Mouse (Mus musculus): ENCODE measurements around the gene Krtap19-5. TPM values are rescaled to one million over a fixed set of nuclear protein-coding genes. Genes with fewer than 3 reads are reported as not detected.

The Krtap19-5 gene
- polyA plus RNA-seq (2015; fragmentation: Nextera tagmentation; extraction: Ambion mirVana): not detected in 2 replicates

DNA sequence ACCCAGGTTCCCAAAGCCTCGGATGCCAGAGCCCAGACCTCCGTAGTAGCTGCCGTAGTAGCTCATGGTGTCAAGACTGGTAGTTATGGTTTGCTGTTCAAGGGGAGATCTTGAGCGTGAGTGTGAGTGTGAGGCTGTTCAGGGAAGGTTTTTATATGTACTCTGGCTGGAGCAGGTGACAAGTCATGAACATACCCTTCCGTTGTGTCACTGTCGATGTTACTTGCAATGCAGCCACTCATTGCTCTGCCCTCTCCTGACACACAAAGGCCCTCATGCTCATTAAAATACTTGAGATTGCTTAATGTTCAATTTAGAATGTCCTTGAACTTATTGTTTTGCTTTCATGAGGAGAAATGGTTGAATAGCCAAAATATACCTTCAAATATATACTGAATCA is at the start of gene Krtap19-5:
TSS of gene Krtap19-5 (minus strand) at position 101 of the 400 bp plus-strand sequence.
- Histone ChIP-seq H3K27me3 (ENCODE audit: control insufficient read depth, insufficient read depth, low read length) (no peaks in the 10 kb centered on the region), H3K36me3 (ENCODE audit: control insufficient read depth, insufficient read depth) (no peaks in the 10 kb centered on the region), H3K9me3 (replicated peaks; ENCODE audit: control insufficient read depth, low read length) (no peaks in the 10 kb centered on the region), H3K9ac (ENCODE audit: low read length) (no peak within 1 kb of the TSS), H3K4me2 (ENCODE audit: low read depth, low read length) (no peak within 1 kb of the TSS), H3K27ac (ENCODE audit: low read length) (no peak within 1 kb of the TSS), H3K4me3 (ENCODE audit: low read length) (no peak within 1 kb of the TSS), H3K4me1 (ENCODE audit: control insufficient read depth, insufficient read depth, low read length) (no peaks in the 10 kb centered on the region)
- WGBS: 80% methylated on average over 6 of the region's 6 CpGs
- ATAC-seq (replicated peaks; ENCODE audit: extremely low read depth, insufficient read depth, low FRiP score): no peak

- no peak for ATAC-seq (replicated peaks; ENCODE audit: extremely low read depth, insufficient read depth, low FRiP score)
- 81% methylated on average over 6 of the region's 6 CpGs for WGBS
- Histone ChIP-seq H3K9ac (ENCODE audit: low read length) (no peak overlapping the region), H3K9me3 (replicated peaks; ENCODE audit: control insufficient read depth, low read length) (no peaks in the 10 kb centered on the region), H3K36me3 (ENCODE audit: control insufficient read depth, insufficient read depth) (no peaks in the 10 kb centered on the region), H3K27me3 (ENCODE audit: control insufficient read depth, insufficient read depth, low read length) (no peaks in the 10 kb centered on the region), H3K27ac (ENCODE audit: low read length) (no peak overlapping the region), H3K4me1 (ENCODE audit: control insufficient read depth, insufficient read depth, low read length) (no peaks in the 10 kb centered on the region), H3K4me3 (ENCODE audit: low read length) (no peak overlapping the region), H3K4me2 (ENCODE audit: low read depth, low read length) (no peak overlapping the region)
Measured at GRCm38 (mm10) chr16:88941106-88941505, 44.8 kb upstream of the Krtap19-5 start.

DNA sequence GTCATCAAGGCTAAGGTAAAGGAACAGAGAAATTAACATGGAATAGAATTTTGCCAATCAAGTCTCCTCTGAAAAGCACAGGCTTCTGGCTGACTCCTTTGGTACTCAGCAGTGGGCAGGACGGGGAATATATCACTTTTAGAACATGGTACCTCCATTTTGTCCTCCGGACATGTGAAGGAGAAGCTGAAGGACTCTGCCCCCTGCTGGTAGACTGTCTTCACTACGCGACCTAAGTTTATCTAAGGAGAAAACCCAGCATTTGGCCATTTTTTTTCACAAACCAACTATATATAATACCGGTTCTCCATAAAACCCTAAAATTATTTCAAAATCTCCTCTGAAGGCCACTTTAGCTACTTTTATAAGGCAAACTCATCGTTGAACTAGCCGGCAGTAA is 42.0 kb upstream of the Krtap19-5 start:
- H3K4me2 ChIP-seq (ENCODE audit: low read depth, low read length): no peak overlapping the region
- H3K27me3 ChIP-seq (ENCODE audit: control insufficient read depth, insufficient read depth, low read length): no peaks in the 10 kb centered on the region
- H3K9me3 ChIP-seq (replicated peaks; ENCODE audit: control insufficient read depth, low read length): no peaks in the 10 kb centered on the region
- no peak overlapping the region for H3K9ac ChIP-seq (ENCODE audit: low read length)
- H3K4me1 ChIP-seq (ENCODE audit: control insufficient read depth, insufficient read depth, low read length): no peaks in the 10 kb centered on the region
- no peak overlapping the region for H3K4me3 ChIP-seq (ENCODE audit: low read length)
- no peak for ATAC-seq (replicated peaks; ENCODE audit: extremely low read depth, insufficient read depth, low FRiP score)
- 72% methylated on average over 7 of the region's 7 CpGs for WGBS
- no peaks in the 10 kb centered on the region for H3K36me3 ChIP-seq (ENCODE audit: control insufficient read depth, insufficient read depth)
- H3K27ac ChIP-seq (ENCODE audit: low read length): no peak overlapping the region

- no peak within 1 kb of the TSS for H3K4me3 ChIP-seq (ENCODE audit: low read length)
- 76% methylated on average over 3 of the region's 3 CpGs for WGBS
- no peak for ATAC-seq (replicated peaks; ENCODE audit: extremely low read depth, insufficient read depth, low FRiP score)
- H3K4me2 ChIP-seq (ENCODE audit: low read depth, low read length): no peak within 1 kb of the TSS
- H3K4me1 ChIP-seq (ENCODE audit: control insufficient read depth, insufficient read depth, low read length): no peaks in the 10 kb centered on the region
- H3K27ac ChIP-seq (ENCODE audit: low read length): no peak within 1 kb of the TSS
- no peak within 1 kb of the TSS for H3K9ac ChIP-seq (ENCODE audit: low read length)
- no peaks in the 10 kb centered on the region for H3K9me3 ChIP-seq (replicated peaks; ENCODE audit: control insufficient read depth, low read length)
- H3K36me3 ChIP-seq (ENCODE audit: control insufficient read depth, insufficient read depth): no peaks in the 10 kb centered on the region
- H3K27me3 ChIP-seq (ENCODE audit: control insufficient read depth, insufficient read depth, low read length): no peaks in the 10 kb centered on the region
Measured at GRCm38 (mm10) chr16:88932165-88932564, 35.9 kb upstream of the Krtap19-5 start, which contains the start of gene Krtap19-9b. TSS of gene Krtap19-9b (minus strand) at chr16:88932265.

DNA sequence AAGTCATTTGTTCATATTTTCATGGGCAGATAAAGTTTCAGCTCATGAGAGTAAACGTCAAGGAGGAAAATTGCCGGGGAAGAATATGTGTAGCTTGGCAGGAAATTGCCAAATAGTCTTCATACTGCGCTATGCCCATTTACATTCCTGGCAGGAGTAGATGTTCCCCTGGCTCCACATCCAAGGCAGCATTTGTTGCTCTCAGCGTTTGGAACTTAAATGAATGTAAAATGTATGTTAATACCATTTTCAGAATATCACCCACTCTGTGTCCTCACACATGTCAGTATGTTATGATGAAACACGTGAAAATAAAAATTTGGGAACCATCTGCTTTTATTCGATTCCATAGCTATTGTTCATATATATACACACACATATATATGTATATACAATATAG is 9.4 kb downstream of the Krtap19-5 start:
- no peak for ATAC-seq (replicated peaks; ENCODE audit: extremely low read depth, insufficient read depth, low FRiP score)
- no peak overlapping the region for H3K9ac ChIP-seq (ENCODE audit: low read length)
- 77% methylated on average over 6 of the region's 6 CpGs for WGBS

GRCm38 (mm10) chr16:88884989-88885388 is 11.3 kb downstream of the Krtap19-5 start, which contains the start of gene Krtap19-4:
TSS of gene Krtap19-4 (minus strand) at chr16:88885089.
- Histone ChIP-seq H3K36me3 (ENCODE audit: control insufficient read depth, insufficient read depth) (no peaks in the 10 kb centered on the region), H3K27me3 (ENCODE audit: control insufficient read depth, insufficient read depth, low read length) (no peaks in the 10 kb centered on the region), H3K9ac (ENCODE audit: low read length) (no peak within 1 kb of the TSS), H3K9me3 (replicated peaks; ENCODE audit: control insufficient read depth, low read length) (no peaks in the 10 kb centered on the region), H3K4me3 (ENCODE audit: low read length) (no peak within 1 kb of the TSS), H3K27ac (ENCODE audit: low read length) (no peak within 1 kb of the TSS), H3K4me2 (ENCODE audit: low read depth, low read length) (no peak within 1 kb of the TSS), H3K4me1 (ENCODE audit: control insufficient read depth, insufficient read depth, low read length) (no peaks in the 10 kb centered on the region)
- WGBS: 80% methylated on average over 5 of the region's 5 CpGs
- ATAC-seq (replicated peaks; ENCODE audit: extremely low read depth, insufficient read depth, low FRiP score): no peak

More for the DNA sequence above, 9.4 kb downstream of the Krtap19-5 start:
- no peak overlapping the region for H3K4me3 ChIP-seq (ENCODE audit: low read length)
- no peak overlapping the region for H3K27ac ChIP-seq (ENCODE audit: low read length)
- H3K4me2 ChIP-seq (ENCODE audit: low read depth, low read length): no peak overlapping the region
- no peaks in the 10 kb centered on the region for H3K4me1 ChIP-seq (ENCODE audit: control insufficient read depth, insufficient read depth, low read length)
- H3K27me3 ChIP-seq (ENCODE audit: control insufficient read depth, insufficient read depth, low read length): no peaks in the 10 kb centered on the region
- H3K9me3 ChIP-seq (replicated peaks; ENCODE audit: control insufficient read depth, low read length): no peaks in the 10 kb centered on the region
- no peaks in the 10 kb centered on the region for H3K36me3 ChIP-seq (ENCODE audit: control insufficient read depth, insufficient read depth)

GRCm38 (mm10) chr16:88877938-88878337 is 18.3 kb downstream of the Krtap19-5 start, which contains the start of gene Krtap19-3:
TSS of gene Krtap19-3 (minus strand) at chr16:88878038.
- Histone ChIP-seq H3K4me1 (ENCODE audit: control insufficient read depth, insufficient read depth, low read length) (no peaks in the 10 kb centered on the region), H3K27me3 (ENCODE audit: control insufficient read depth, insufficient read depth, low read length) (no peaks in the 10 kb centered on the region), H3K4me3 (ENCODE audit: low read length) (no peak within 1 kb of the TSS), H3K36me3 (ENCODE audit: control insufficient read depth, insufficient read depth) (no peaks in the 10 kb centered on the region), H3K4me2 (ENCODE audit: low read depth, low read length) (no peak within 1 kb of the TSS), H3K9me3 (replicated peaks; ENCODE audit: control insufficient read depth, low read length) (no peaks in the 10 kb centered on the region), H3K9ac (ENCODE audit: low read length) (no peak within 1 kb of the TSS), H3K27ac (ENCODE audit: low read length) (no peak within 1 kb of the TSS)
- WGBS: 89% methylated on average over 2 of the region's 2 CpGs
- no peak for ATAC-seq (replicated peaks; ENCODE audit: extremely low read depth, insufficient read depth, low FRiP score)

- 92% methylated on average over 3 of the region's 3 CpGs for WGBS
- Histone ChIP-seq H3K4me2 (ENCODE audit: low read depth, low read length) (no peak within 1 kb of the TSS), H3K36me3 (ENCODE audit: control insufficient read depth, insufficient read depth) (no peaks in the 10 kb centered on the region), H3K9me3 (replicated peaks; ENCODE audit: control insufficient read depth, low read length) (no peaks in the 10 kb centered on the region), H3K9ac (ENCODE audit: low read length) (no peak within 1 kb of the TSS), H3K4me3 (ENCODE audit: low read length) (no peak within 1 kb of the TSS), H3K27ac (ENCODE audit: low read length) (no peak within 1 kb of the TSS), H3K4me1 (ENCODE audit: control insufficient read depth, insufficient read depth, low read length) (no peaks in the 10 kb centered on the region), H3K27me3 (ENCODE audit: control insufficient read depth, insufficient read depth, low read length) (no peaks in the 10 kb centered on the region)
- ATAC-seq (replicated peaks; ENCODE audit: extremely low read depth, insufficient read depth, low FRiP score): no peak
Measured at GRCm38 (mm10) chr16:88874169-88874568, 22.1 kb downstream of the Krtap19-5 start, which contains the start of gene Krtap19-2. TSS of gene Krtap19-2 (minus strand) at chr16:88874269.

- Histone ChIP-seq H3K4me2 (ENCODE audit: low read depth, low read length) (no peak within 1 kb of the TSS), H3K4me1 (ENCODE audit: control insufficient read depth, insufficient read depth, low read length) (no peaks in the 10 kb centered on the region), H3K36me3 (ENCODE audit: control insufficient read depth, insufficient read depth) (no peaks in the 10 kb centered on the region), H3K9ac (ENCODE audit: low read length) (no peak within 1 kb of the TSS), H3K9me3 (replicated peaks; ENCODE audit: control insufficient read depth, low read length) (no peaks in the 10 kb centered on the region), H3K27me3 (ENCODE audit: control insufficient read depth, insufficient read depth, low read length) (no peaks in the 10 kb centered on the region), H3K4me3 (ENCODE audit: low read length) (no peak within 1 kb of the TSS), H3K27ac (ENCODE audit: low read length) (no peak within 1 kb of the TSS)
- no peak for ATAC-seq (replicated peaks; ENCODE audit: extremely low read depth, insufficient read depth, low FRiP score)
- WGBS: 78% methylated on average over 6 of the region's 6 CpGs
Measured at GRCm38 (mm10) chr16:88869311-88869710, 26.9 kb downstream of the Krtap19-5 start, which contains the start of gene Krtap19-1. TSS of gene Krtap19-1 (minus strand) at chr16:88869411.
